Mouse (Mus musculus): ENCODE measurements around the gene Mgat4b.
A peak's percentile ranks its signal among the peaks of the same experiment; 100 is the strongest.

The Mgat4b gene

GRCm38 (mm10) chr11:50226406-50226805 is 15.7 kb downstream of the Mgat4b start:
- no peak for DNase-seq

DNA sequence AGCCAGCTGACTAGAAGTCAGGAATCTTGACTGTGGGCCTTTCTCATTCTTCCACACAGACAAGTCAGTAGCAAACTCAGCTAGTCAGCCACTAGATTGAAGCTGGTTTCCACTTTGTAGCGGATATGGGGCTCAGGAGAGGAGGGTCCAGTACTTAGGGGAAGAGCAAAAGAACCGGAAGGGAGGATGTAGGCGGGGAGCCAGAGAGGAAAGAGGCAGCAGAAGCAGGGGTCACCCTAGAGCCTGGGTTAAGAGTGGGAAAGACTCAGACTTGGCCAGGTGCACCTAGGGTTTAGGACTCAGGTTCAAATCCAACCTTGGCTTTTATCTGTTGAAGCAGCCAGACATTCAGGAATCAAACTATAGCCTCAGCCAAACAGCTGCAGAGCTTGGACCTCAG is 16.5 kb downstream of the Mgat4b start:
- no peak for DNase-seq

GRCm38 (mm10) chr11:50227736-50228135 is 17.0 kb downstream of the Mgat4b start:
- no peak for DNase-seq

- no peak for DNase-seq
Observed at GRCm38 (mm10) chr11:50228772-50229171, 18.1 kb downstream of the Mgat4b start.

GRCm38 (mm10) chr11:50229252-50229910 is 18.7 kb downstream of the Mgat4b start:
- DNase-seq, result no peak

DNA sequence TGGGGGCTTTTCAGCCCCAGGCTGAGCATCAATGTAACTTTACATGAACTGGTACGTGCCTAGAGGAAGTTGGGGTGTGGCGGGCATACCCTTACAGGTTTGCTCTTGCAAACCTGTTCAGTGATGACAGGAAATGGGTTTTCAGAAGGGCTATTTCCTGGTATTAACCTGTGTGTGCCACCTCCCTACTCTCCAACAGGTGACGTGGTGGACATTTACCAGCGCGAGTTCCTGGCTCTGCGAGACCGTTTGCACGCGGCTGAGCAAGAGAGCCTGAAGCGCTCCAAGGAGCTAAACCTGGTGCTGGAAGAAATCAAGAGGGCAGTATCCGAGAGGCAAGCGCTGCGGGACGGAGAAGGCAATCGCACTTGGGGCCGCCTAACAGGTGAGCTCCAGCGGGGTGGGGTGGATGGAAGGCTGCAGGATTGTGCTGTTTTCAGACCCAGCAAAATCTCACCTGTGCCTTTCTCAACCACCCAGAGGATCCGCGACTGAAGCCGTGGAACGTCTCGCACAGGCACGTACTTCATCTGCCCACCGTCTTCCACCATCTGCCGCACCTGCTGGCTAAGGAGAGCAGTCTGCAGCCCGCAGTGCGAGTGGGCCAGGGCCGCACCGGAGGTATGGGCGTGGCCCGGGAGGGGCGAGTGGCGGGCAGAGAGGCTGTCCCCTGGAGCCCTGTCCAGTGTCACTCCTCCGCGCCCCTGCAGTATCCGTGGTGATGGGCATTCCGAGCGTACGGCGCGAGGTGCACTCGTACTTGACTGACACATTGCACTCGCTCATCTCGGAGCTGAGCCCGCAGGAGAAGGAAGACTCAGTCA is 20.0 kb downstream of the Mgat4b start:
- no peak for DNase-seq

GRCm38 (mm10) chr11:50231411-50231810 is 20.7 kb downstream of the Mgat4b start:
- peak; percentile 74 to 82 for DNase-seq

DNA sequence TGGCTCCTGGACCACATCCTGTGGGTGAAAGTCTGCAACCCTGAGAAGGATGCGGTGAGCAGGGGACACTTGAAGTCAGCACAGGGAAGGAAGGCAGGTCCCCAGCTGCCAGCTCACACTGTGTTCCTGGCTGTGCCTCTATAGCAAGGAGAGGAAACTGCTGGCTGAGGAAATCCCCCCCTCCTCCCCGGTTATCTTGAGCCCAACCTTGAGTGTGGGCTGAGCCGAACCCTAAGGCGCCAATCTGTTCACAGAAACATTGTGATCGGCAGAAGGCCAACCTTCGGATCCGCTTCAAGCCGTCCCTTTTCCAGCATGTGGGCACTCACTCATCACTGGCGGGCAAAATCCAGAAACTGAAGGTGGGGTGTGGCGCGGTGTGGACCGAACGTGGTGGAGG is 22.3 kb downstream of the Mgat4b start:
- no peak for DNase-seq

DNA sequence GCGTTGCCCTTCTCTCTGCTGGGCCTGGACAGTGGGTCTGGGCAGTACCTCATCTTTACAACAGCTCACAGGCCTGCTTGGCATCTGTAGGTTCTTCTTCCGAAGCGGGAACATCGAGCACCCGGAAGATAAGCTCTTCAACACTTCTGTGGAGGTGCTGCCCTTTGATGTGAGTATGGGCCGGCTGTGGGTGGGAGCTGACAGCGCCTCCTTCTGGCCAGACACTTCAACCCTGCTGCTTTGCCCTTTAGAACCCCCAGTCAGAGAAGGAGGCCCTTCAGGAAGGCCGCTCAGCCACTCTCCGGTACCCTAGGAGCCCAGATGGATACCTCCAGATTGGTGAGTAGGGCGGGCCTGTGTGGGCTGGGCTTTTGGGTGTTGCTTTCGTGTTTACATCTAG is 23.3 kb downstream of the Mgat4b start:
- DNase-seq, result peak in 1 of 2 experiments; percentile 40

GRCm38 (mm10) chr11:50234606-50235005 is 23.9 kb downstream of the Mgat4b start:
- DNase-seq, result no peak

GRCm38 (mm10) chr11:50236540-50236936 is 25.8 kb downstream of the Mgat4b start:
- peak; percentile 94 for DNase-seq

- DNase-seq, result peak; percentile 51 to 56
Observed at GRCm38 (mm10) chr11:50236937-50237835, 26.5 kb downstream of the Mgat4b start.

DNA sequence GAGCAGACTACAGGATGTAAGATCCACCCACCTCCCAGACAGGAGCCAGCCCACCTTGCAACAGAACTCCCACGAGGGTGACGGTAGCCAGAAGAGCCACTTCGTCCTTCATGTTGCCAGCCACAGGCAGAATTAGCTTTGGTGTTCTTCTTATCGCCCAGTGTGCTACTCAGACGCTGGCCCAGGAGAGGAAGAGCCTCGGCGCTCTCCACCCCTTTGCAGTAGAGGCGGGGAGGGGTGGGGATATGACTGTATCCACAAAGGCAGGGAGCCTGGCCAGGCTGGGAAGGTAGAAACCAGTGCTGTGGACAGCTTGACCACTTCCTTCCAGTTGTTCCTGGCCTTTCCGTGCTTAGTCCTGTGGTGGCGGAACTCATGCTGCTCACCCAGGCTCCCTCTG is 27.6 kb downstream of the Mgat4b start, which contains the start of gene Ltc4s:
Gene Ltc4s (minus strand): TSS at position 293 of the 400 bp plus-strand sequence.
- DNase-seq, result no peak

- no peak for DNase-seq
Observed at GRCm38 (mm10) chr11:50238821-50239791, 28.4 kb downstream of the Mgat4b start.

DNA sequence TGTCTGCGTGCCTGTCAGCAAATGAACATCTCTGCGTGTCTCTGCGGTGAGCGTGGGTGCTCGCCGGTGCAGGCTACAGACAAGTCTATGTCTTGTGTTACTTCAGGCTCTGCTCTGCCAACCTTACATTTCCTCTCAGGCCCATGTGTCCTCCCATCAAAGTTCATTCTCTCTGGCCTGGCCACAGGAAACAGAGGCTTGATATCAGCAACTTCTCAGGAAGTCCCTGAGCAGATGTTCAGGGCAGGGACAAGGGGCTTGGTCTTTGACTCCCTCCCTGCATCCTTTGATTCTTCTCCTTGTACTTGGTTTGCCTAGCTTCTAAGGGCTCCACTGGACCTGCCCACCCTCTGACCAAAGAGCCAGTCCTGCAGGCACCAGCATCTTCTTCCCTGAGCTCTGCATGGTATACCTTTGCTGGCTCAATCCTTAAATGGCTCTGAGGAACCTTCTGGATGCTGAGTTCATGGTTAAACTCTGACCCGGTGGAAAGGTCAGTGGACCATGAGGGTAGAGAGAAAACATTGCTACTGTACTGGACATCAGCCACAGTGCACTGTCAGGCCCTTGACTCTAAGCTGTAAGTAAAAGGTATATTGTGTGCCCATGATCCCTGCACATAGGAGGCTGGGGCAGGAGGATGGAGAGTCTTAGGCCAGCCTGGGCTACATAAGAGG is 29.7 kb downstream of the Mgat4b start:
- no peak for DNase-seq

DNA sequence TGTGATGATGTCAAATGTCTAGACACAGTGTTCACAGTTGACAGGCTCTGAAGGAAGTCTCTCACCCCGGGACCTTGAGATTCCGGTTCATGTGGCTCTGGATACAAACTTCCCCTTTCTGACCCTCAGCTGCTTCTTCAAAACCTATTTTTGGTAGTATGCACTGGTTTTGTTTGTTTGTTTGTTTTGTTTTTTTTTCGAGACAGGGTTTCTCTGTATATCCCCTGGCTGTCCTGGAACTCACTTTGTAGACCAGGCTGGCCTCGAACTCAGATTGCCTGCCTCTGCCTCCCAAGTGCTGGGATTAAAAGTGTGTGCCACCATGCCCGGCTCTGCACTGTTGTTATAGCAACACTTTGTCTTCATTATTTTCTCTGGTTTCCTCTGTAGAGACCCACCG is 33.2 kb downstream of the Mgat4b start:
- peak; percentile 57 to 62 for DNase-seq

- no peak for DNase-seq
Observed at GRCm38 (mm10) chr11:50245269-50245668, 34.6 kb downstream of the Mgat4b start.

DNA sequence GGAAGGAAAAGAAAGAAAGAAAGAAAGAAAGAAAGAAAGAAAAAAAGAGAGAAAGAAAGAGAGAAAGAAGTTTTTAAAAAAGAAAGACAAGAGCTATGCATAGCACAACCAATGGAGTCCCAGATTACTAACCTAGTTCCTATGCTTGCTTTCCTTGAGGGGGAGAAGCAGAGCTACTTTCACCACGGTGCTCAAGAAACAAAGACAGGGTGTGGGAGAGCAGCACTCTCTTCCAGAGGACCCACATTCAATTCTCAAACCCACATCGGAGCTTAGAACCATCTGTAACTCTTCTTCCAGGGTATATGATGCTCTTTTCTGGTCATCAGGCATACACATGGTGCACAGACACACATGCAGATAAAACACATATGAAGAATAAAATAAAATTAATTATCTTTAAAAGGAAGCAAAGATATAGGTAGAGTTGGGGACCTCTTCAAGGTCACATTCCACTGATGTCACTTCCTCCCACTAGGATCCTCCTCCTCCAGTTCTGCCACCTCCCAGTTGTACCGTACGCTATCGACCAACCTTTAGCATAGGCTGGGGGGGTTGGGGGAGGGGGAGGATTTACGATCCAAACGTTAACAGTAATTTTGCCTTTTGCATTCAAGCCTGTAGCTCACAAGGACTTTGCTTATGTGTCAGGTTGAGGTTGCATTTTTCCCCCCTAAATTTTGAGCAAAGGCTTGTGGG is 37.9 kb downstream of the Mgat4b start:
- no peak for DNase-seq

- DNase-seq, result no peak
Observed at GRCm38 (mm10) chr11:50252166-50252565, 41.5 kb downstream of the Mgat4b start.

DNA sequence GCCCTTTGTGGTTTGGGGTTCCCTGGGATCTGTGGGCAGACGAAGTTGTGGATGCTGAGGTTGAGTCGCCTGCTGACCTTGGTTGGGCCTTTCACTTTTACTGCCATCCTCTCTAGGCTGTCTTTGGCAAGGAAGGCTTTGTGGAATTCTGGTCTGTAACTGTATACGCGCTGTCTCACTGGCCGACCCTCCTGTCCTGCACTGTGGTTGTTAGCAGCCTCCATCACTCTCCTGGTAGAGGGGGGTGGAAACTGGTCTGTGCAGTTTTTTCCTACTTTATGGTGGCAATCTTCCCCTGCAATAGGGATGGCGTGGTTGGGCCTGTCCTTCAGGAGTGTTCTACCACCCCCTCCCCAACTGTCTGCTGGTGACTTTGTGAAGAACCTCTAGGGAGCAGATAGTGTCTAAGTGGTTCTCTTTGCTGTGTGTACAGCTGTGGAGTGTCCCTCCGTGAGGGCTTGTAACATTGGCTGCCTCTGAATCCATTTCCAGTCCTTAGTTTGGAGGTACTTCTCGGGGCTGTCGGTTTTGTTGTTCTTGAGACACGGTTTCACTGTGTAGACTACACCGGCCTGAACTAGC is 42.1 kb downstream of the Mgat4b start:
- no peak for DNase-seq

All from B cell, adult 2 months (primary cell).